Mouse (Mus musculus) ovary, postnatal 36 days (tissue): Measurements from ENCODE around the gene Catsper1.
A peak's percentile ranks its signal among the peaks of the same experiment; 100 is the strongest.

Source experiments
- DNase-seq: peaks from one replicate; pipeline ENCODE4 v3.0.0; 2022; ENCODE audit warnings: low spot score, mixed read lengths

Catsper1 gene

GRCm38 (mm10) chr19:5353609-5354008 lies 18.1 kb downstream of the Catsper1 start:
- no peak for DNase-seq

GRCm38 (mm10) chr19:5356080-5356479 lies 20.5 kb downstream of the Catsper1 start:
- DNase-seq: no peak

GRCm38 (mm10) chr19:5362186-5362585 lies 26.6 kb downstream of the Catsper1 start:
- no peak for DNase-seq

DNA sequence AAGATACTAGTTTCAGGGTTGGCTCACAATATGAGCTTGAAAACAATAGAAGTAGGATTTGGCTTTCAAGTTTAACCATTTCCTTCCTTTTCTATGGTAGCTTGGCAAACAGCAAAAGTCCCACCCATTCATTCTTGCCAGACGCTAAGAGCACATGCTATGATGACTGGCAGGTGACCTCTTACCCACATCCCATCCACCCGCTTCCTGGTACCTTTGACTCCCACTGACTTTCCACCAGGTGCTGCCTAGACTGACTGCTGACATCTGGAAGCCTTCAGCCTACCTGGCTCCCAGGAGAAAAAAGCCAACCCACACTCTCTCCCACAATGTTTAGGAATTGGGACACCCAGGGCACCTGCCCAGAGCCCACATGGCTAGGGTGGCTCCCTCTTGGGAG lies 28.6 kb downstream of the Catsper1 start:
- DNase-seq: no peak

DNA sequence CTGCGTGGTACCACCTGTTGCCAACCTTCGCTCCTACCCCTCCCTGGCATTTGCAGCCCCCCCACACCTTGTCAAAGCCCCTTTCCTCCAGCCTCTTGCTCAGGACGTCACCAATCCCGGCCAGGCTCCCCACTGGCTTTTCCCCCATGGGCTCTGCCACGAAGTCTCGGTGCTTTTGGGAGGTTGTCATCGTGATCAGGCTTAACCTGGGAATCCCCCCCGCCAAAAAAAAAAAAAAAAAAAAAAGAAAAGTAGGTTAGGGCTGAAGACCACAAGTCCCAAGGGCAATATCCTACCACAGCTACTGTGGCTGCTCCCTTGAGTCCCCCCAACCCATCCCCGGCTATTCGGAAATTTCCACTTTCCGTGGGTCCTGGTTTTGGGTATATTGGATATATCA lies 30.2 kb downstream of the Catsper1 start:
- DNase-seq: no peak

GRCm38 (mm10) chr19:5366175-5367052 lies 30.9 kb downstream of the Catsper1 start, which contains the start of gene Eif1ad:
Gene Eif1ad, plus strand, starts transcription at chr19:5366741.
- DNase-seq: peak; percentile 92

- DNase-seq: no peak
Measured at GRCm38 (mm10) chr19:5367053-5367359, 31.5 kb downstream of the Catsper1 start, which contains the start of gene Banf1. Gene Banf1, minus strand, starts transcription at chr19:5367168.

DNA sequence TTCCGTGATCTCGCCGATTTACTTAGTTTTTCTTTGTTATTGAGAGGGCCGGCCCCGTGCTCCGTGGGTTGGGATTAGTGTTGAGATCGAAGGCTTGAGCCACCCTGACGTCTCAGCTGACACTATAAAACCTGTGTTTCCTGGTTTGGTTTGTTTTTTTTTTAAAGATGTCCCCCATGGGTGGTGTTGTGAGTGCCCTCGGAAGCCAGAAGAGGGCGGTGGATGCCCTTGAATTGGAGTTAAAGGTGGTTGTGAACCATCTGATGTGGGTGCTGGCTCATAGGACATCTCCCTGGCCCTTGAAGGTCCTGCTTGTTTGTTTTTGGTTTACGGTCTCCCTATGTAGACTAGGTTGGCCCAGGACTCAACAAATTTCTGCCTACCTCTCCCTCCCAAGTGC lies 31.9 kb downstream of the Catsper1 start:
- no peak for DNase-seq

GRCm38 (mm10) chr19:5370932-5371331 lies 35.4 kb downstream of the Catsper1 start:
- no peak for DNase-seq

DNA sequence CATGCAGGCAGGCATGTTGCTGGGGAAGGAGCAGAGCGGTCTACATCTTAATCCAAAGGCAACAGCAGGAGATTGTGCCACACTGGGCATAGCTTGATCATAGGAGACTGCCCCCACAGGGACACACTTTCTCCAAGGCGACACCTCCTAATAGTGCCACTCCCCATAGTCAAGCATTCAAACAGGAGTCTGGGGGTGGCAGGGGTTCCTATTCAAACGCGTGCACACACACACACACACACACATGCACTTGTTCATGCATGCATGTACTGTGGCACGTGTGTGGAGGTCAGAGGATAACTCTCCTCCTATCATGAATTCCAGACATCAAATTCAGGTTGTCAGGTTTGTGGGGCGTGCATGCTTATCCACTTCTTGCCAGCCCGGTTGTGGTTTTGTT lies 37.2 kb downstream of the Catsper1 start:
- DNase-seq: no peak

GRCm38 (mm10) chr19:5374177-5374576 lies 38.6 kb downstream of the Catsper1 start:
- no peak for DNase-seq

DNA sequence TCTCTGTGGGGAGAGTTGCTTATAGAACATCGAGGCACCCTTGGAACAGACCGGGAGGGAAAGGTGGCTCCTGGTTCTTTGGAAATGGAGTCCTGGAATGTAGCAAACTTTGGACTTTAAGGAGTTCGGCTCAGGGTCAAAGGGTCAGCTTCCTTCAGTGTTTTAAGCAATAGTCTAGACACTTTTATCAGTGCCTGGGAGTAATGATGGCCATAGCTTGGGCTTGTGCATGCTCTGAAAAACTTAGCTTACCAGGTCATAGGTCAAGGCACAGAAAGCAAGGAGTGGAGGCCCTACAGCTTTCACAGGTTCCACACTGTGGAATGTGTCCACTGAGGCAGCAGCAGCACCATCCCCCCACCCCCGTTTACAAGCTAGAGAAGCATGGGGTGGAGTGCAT lies 39.2 kb downstream of the Catsper1 start:
- no peak for DNase-seq

- DNase-seq: no peak
Measured at GRCm38 (mm10) chr19:5377446-5377845, 41.9 kb downstream of the Catsper1 start.

- DNase-seq: no peak
Measured at GRCm38 (mm10) chr19:5383326-5383725, 47.8 kb downstream of the Catsper1 start.

DNA sequence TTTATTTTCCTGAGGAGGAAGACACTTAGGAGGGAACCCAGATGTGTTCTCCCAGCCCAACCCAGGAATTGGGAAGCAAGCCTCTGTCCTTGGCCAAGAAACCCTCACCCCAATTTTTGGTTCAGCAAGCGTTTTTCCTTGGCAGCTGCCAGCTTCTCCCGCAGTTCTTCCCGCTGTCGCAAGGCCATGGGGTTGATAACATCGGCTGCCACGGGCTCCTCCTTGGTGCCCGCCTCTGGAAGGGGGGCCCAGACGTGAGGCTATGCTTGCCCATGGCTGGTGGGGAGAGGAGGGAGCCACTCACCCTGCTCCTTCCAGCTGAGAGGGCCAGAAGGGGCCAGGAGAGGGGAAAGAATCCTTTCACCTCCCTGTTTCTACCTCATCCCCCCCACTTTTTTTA lies 49.2 kb downstream of the Catsper1 start:
- DNase-seq: peak; percentile 51

GRCm38 (mm10) chr19:5388011-5388441 lies 52.5 kb downstream of the Catsper1 start:
- DNase-seq: no peak

DNA sequence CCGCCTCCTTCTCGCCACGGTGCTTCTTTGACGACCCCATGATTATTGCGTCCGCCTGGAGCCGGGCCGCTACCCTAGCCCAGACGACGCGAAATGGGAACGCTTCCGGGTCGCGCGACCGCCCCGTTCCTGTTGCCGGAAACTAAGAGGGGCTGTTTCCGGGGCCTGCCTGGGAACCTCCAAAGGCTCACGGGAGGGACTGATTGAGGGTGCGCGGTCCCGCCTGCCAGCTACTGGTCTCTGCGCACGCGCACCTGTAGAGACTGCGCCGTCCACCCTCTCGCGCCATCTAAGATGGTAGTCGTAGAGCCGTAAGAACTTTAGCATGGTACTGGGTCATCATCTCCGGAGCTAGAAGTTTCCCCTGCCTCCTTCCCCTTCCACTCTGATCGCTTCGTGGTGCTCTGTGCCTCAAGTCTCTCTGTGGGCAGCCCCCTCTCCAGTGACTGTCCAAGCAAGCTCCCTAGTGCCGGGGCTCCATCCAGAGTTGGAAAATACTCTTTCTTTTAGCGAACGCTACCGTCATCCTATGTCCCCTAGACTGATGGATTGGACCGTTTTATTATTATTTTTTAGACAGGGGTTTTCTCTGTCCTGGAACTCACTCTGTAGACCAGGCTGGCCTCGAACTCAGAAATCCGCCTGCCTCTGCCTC lies 53.2 kb downstream of the Catsper1 start, which contains the start of gene Sart1:
TSS of gene Sart1 (minus strand) at position 116 of the 655 bp plus-strand sequence.
- DNase-seq: peak; percentile 94

DNA sequence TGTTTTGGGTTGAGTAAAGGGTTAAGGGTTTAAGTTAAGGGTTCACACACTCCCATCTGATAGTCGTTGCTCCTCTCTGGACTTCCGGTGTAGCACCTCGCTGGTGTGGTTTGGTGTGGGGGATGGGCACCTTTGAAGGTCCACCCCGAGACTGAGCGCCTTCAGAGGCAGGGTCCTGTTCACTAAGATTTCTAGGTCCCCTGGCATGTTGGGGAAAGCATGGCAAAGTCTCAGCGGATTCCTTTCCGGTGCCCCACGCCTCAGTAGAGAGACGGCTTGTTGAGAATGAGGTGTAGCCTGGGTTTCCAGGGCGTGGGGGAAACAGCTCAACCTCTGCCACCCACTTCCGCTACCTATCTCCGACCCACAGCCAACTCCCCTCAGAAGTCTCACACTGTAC lies 54.1 kb downstream of the Catsper1 start:
- DNase-seq: no peak

DNA sequence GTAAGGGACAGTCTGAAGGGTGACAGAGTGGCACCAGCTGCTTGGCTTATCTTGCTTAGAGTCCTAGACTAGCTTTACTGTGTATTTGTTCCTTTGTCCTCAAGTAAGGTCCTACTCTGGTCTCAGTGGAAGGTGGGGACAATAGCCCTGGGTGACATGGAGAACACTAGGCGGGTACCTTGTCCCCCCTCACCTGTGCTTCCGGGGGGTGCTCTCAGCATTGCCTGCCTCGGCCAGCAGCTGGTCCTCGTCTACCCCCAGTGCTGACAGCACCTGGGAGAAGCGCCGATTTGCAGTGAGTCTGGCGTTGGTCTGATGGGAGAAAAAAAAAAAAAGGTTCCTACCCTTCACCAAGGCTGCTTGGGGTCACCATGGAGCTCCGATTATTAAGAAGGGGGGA lies 54.9 kb downstream of the Catsper1 start:
- DNase-seq: no peak

- DNase-seq: peak; percentile 72
Measured at GRCm38 (mm10) chr19:5392892-5393291, 57.4 kb downstream of the Catsper1 start.
